Mouse (Mus musculus): ENCODE measurements around the gene Crabp2.

The Crabp2 gene

GRCm38 (mm10) chr3:87958476-87958875, 10.0 kb downstream of the Crabp2 start:
- peak; percentile 42 for DNase-seq (ENCODE audit: low spot score in 2 of 2)

- no peak for DNase-seq (ENCODE audit: low spot score in 2 of 2)
Observed at GRCm38 (mm10) chr3:87958967-87959366, 10.5 kb downstream of the Crabp2 start.

- DNase-seq (ENCODE audit: low spot score in 2 of 2): no peak
Observed at GRCm38 (mm10) chr3:87959371-87959770, 10.9 kb downstream of the Crabp2 start.

GRCm38 (mm10) chr3:87960191-87960585, 11.7 kb downstream of the Crabp2 start:
- DNase-seq (ENCODE audit: low spot score in 2 of 2): no peak

GRCm38 (mm10) chr3:87960586-87961191, 12.2 kb downstream of the Crabp2 start:
- peak; percentile 80 to 86 for DNase-seq (ENCODE audit: low spot score in 2 of 2)

GRCm38 (mm10) chr3:87970184-87970938, 21.9 kb downstream of the Crabp2 start:
- peak; percentile 37 to 48 for DNase-seq (ENCODE audit: low spot score in 2 of 2)

GRCm38 (mm10) chr3:87970939-87971488, 22.5 kb downstream of the Crabp2 start, which contains the start of gene Nes:
Nes (plus strand) TSS chr3:87971078.
- DNase-seq (ENCODE audit: low spot score in 2 of 2): peak; percentile 22 to 23

GRCm38 (mm10) chr3:87971489-87972202, 23.2 kb downstream of the Crabp2 start:
- DNase-seq (ENCODE audit: low spot score in 2 of 2): no peak

GRCm38 (mm10) chr3:87972203-87972664, 23.8 kb downstream of the Crabp2 start:
- no peak for DNase-seq (ENCODE audit: low spot score in 2 of 2)

GRCm38 (mm10) chr3:87972776-87973175, 24.3 kb downstream of the Crabp2 start:
- DNase-seq (ENCODE audit: low spot score in 2 of 2): no peak

- DNase-seq (ENCODE audit: low spot score in 2 of 2): no peak
Observed at GRCm38 (mm10) chr3:87973593-87974380, 25.3 kb downstream of the Crabp2 start.

GRCm38 (mm10) chr3:87974381-87974987, 26.0 kb downstream of the Crabp2 start:
- DNase-seq (ENCODE audit: low spot score in 2 of 2): no peak

- DNase-seq (ENCODE audit: low spot score in 2 of 2): no peak
Observed at GRCm38 (mm10) chr3:87979493-87979892, 31.0 kb downstream of the Crabp2 start.

GRCm38 (mm10) chr3:87980085-87980484, 31.6 kb downstream of the Crabp2 start:
- no peak for DNase-seq (ENCODE audit: low spot score in 2 of 2)

GRCm38 (mm10) chr3:87980728-87981127, 32.3 kb downstream of the Crabp2 start:
- no peak for DNase-seq (ENCODE audit: low spot score in 2 of 2)

- DNase-seq (ENCODE audit: low spot score in 2 of 2): no peak
Observed at GRCm38 (mm10) chr3:87981214-87981760, 32.8 kb downstream of the Crabp2 start.

GRCm38 (mm10) chr3:87981894-87982835, 33.7 kb downstream of the Crabp2 start:
- DNase-seq (ENCODE audit: low spot score in 2 of 2): no peak

GRCm38 (mm10) chr3:87982836-87983601, 34.6 kb downstream of the Crabp2 start:
- no peak for DNase-seq (ENCODE audit: low spot score in 2 of 2)

- DNase-seq (ENCODE audit: low spot score in 2 of 2): no peak
Observed at GRCm38 (mm10) chr3:87983627-87984026, 35.2 kb downstream of the Crabp2 start.

All from urinary bladder, postnatal 36 days (tissue).